Mouse (Mus musculus) heart, postnatal 14 days (tissue): ENCODE results near the gene Dlx6. TPM values are rescaled to one million over a fixed set of nuclear protein-coding genes. Genes with fewer than 3 reads are reported as not detected.

Experiments used
- DNase-seq, 2 experiments: peaks; one replicate each; pipeline ENCODE4 v3.0.0; 2021 to 2022
- intact Hi-C: fragments of 180-260 bp; cut with DNase I; formaldehyde crosslinking; loops from one replicate; pipeline ENCODE4 v1.15.1; 2025
- long read RNA-seq, 2 experiments: library from polyadenylated mRNA; stranded (forward); transcript quantifications; one replicate each; pipeline ENCODE4 v2.0.0; 2021
- total RNA-seq, 2 experiments: library from RNA; stranded (reverse); gene quantifications; 2 replicates each; pipeline ENCODE4 v1.2.3; 2021

The Dlx6 gene
- total RNA-seq: not detected
- long read RNA-seq, experiment 1: 0 reads
- long read RNA-seq, experiment 2: 0 reads

DNA sequence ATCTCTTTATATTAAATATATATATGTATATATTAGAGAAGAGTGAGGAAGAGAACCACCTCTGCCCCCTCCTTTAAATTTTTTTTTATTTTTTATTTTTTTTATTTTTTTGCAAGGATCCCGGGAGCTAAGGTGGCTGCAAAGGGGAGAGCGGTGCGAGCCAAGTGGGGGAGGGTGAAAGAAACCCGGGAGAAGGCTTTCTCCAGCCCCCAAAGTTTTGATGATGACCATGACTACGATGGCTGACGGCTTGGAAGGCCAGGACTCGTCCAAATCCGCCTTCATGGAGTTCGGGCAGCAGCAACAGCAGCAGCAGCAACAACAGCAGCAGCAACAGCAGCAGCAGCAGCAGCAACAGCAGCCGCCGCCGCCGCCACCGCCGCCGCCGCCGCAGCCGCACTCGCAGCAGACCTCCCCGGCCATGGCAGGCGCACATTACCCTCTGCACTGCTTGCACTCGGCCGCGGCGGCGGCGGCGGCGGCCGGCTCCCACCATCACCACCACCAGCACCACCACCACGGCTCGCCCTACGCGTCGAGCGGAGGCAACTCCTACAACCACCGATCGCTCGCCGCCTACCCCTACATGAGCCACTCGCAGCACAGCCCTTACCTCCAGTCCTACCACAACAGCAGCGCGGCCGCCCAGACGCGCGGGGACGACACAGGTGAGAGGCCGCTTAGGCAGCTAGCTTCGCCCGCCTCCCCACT is at the start of gene Dlx6:
Gene Dlx6, plus strand, starts transcription at position 175 of the 711 bp plus-strand sequence.
- intact Hi-C loops: loop anchor here (10.0 kb wide), 2 partner anchors 399 to 569 kb away; no protein-coding TSS in a partner anchor
- DNase-seq: no peak

DNA sequence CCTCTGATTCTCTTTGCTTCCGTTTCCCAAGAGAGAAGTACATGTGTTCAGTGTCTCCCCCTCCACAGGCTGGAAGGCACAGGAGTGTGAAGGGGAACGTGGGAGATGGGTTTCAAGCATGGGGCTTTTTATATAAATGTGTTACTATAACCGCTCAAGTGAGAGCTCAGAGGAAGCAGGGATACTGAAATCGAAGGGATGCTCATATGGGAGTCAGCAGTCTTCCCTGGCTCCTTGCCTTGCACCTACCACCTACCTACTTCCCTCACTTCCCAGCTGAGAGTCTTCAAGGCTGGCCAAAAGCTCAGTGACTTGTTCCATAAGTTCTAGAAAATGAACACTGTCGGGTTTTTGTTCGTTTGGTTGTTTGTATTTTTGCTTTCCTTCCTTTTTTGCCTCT is 46.3 kb upstream of the Dlx6 start:
- intact Hi-C loops: no loop called here

DNA sequence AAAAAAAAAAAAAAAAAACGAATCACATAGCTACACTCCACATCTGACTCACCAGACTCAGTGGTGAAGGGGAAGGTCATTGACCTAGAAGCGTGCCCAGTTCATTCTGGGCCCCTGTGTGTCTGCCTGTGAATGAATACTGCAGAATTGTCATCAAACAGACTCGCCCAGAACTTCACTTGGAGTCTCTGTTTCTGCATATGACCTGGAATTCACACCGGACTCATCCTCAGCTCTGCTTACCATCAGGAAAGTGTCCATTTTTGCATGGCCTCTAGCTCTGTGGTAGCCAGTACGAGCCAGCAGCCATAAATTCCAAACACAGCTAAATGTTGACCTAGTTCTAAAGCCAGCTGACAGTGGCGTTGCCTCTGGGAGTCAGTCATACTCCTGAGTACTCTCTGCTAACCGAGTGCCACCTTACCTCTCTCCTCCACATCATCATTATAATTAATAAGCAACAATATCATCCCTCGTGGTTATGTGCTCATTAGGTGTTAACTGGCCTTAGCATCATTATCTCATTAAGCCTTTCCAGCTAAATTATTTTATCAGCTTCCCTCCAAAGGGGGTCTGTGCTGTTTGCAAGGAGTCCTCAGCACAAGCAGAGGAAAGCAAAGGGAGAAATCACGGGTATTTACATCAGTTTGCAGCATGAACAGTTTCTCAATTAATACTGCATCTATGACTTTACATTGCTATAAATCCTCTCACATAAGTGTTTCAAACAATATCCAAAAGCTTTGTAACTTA is 44.9 kb upstream of the Dlx6 start:
- intact Hi-C loops: no loop called here
- no peak for DNase-seq

More for the DNA sequence above, 46.3 kb upstream of the Dlx6 start:
- no peak for DNase-seq

- intact Hi-C loops: no loop called here
- DNase-seq: no peak
These were observed 44.0 kb upstream of the Dlx6 start for GRCm38 (mm10) chr6:6819134-6819533.

DNA sequence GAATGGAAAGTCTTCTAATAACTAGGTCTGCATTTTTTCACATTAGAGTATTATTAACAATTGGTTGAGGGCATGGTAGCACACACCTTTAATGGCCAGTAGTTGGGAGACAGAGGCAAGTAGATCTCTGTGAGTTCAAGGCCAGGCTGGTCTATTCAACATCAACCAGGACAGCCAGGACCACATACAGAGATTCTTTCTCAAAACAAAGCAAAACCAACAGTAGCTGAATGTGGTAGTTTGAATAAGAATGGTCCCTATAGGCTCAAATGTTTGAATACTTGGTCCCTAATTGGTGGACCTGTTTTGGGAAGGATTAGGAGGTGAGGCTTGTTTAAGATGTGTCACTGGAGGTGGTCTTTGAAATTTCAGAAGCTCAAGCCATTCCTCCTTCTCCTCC is 37.8 kb upstream of the Dlx6 start:
- intact Hi-C loops: no loop called here
- no peak for DNase-seq

DNA sequence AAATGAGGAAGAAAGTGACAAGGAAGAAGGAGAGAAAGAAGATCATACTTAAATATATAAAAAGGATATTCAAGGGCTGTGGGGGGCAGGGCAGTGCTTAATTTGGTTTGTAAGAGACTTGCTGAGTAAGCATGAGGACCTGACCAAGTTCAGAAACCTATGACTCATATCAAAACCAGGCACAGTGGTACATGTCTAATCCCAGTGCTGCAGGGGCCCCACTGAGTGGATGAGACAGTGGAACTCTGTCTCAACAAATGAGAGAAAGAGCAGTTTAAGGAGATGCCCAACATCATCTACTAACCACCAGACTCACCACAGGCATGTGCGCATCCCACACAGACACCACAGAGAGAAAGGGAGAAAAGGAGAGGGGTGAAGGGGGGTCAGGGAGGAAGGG is 36.3 kb upstream of the Dlx6 start:
- intact Hi-C loops: no loop called here
- no peak for DNase-seq

- DNase-seq: peak in 1 of 2 experiments; percentile 5
- intact Hi-C loops: no loop called here
These were observed 32.7 kb upstream of the Dlx6 start for GRCm38 (mm10) chr6:6830446-6830845.

- no peak for DNase-seq
- intact Hi-C loops: no loop called here
These were observed 29.8 kb upstream of the Dlx6 start for GRCm38 (mm10) chr6:6833301-6833700.

GRCm38 (mm10) chr6:6848541-6848940 is 14.6 kb upstream of the Dlx6 start:
- no peak for DNase-seq
- intact Hi-C loops: no loop called here

DNA sequence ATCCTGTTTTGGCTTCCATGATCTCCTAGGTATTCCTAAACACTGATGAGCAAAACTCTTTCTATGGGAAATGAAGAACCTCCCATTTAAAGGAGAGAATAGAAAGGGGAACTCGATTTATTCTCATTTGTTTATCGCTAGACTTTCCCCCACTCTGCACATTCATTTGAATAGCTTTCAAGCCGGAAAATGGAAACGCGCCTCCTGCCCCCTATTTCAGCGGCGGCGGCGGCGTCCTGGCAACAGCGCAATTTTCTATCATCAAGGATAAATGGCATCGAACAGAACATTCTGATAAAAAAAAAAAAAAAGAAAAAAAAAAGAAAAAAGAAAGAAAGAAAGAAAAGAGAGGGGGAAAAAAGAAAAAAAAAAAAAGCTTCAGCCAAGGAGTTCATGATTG is 13.4 kb upstream of the Dlx6 start:
- intact Hi-C loops: loop anchor here (10.0 kb wide), 1 partner anchor 265 kb away; no protein-coding TSS in a partner anchor
- DNase-seq: no peak

DNA sequence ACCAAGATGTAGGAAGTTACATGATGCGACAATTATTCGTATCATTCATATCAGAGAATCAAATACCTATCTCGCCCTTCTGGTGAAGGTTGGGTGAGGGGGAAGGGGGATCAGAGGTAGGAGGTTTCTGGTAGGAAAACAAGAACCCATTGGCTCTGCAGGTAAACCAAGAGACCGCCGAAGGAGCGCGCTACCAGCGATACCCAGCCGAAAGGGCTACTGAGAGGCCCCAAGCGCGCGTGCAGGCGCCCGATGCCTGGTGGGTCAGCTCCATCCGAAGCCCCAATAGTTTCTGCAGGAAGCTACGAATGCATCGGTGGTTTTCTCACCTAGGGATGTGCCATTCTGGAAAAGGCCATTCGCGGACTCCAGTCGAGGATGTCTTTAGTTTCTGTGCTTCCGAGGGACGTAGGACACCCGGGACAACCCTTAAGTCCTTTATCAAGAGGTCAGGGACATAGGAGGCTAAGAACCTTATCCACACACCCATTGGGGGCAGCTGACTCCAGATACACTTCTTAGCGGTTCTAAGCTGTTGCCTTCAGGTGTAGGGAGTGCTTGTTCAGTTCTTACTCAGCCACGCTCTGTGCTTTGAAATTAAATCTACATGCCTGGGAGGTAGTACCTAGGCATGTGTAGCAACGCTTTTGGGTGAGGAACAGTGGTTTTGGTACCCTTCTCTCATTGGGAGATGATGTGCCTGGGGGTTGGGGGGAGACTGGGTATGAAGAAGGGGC is 12.6 kb upstream of the Dlx6 start:
- DNase-seq: no peak
- intact Hi-C loops: loop anchor here (10.0 kb wide), 1 partner anchor 266 kb away; no protein-coding TSS in a partner anchor

DNA sequence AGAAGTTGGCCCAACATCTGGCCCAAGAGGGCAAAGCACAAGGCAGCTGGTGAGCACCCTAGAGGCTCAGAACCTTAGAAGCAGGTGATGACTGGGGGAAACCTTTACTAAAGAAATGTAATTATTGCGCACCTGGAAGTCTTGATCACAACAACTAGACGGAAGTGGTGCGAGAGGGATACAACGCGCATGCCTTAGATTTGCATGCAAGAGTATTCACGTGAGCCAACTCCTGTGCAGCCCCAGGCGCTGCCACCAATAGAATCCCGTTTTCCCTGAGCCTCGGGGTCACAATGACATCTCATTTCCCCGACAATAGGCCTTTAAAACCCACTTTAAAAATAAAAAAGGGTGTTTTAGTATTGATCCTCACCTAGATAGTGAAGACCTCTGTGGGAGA is 12.0 kb upstream of the Dlx6 start:
- intact Hi-C loops: loop anchor here (10.0 kb wide), 1 partner anchor 266 kb away; no protein-coding TSS in a partner anchor
- DNase-seq: no peak

GRCm38 (mm10) chr6:6852944-6853343 is 10.2 kb upstream of the Dlx6 start:
- intact Hi-C loops: loop anchor here (10.0 kb wide), 1 partner anchor 268 kb away; no protein-coding TSS in a partner anchor
- no peak for DNase-seq

DNA sequence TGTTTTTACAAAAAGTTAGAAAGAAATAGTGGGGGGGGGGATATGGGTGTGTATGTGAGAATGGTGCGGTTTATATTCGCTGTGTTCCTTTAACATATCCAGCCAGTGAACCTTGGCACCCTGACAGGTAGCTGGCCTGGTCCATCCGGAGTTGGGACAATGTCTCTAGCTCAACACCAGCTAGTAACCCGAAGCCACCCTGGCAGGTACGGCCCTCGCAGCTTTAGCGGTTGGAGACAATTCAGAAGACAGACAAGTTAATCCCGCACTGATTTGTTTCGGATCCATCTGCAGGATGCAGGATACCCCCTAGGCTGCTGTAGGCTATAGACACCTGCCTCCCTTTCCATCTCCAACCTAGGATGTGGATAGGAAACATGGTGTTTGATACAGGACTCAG is 9.0 kb upstream of the Dlx6 start:
- DNase-seq: no peak
- intact Hi-C loops: loop anchor here (10.0 kb wide), 1 partner anchor 269 kb away; no protein-coding TSS in a partner anchor

DNA sequence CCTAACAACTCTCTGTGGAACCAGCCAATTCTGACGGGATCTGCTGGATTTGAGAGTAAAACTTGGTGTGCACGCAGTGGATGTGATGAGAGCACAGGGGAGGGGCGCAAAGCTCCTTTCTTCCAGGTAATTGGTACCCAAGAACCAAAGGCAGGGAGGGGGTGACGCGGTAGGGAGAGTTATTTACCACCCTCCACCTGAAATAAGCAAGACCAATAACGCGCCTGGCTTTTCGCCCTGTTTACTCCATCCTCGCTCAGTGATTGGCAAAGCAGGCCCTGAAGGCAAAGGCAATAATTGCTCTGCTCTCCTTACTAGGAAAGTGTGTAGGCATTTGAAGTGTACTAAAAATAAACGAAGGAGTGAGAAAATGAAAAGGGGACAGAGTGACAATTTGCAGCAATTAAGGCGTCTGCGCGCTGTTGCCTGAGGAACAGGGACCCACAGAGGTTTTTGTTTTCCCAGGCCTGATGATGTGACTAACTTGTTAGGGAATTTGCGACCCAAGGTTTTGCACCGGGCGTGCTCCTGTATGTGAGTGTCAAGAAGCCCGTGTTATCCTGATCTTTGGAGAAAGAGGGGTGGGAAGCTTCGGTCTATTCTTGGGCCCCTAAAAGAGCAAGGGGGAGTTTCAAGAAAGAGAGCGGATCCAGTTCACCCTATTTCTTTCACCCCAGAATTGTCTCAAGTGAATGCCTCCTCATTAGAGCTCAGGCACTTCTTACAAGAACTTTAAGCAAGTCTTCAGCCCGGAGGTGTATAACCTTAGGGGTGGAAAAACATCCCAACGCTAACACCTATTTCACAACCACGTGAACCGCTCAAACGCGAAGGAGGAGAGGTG is 8.0 kb upstream of the Dlx6 start:
- intact Hi-C loops: loop anchor here (10.0 kb wide), 1 partner anchor 270 kb away; no protein-coding TSS in a partner anchor
- DNase-seq: no peak

DNA sequence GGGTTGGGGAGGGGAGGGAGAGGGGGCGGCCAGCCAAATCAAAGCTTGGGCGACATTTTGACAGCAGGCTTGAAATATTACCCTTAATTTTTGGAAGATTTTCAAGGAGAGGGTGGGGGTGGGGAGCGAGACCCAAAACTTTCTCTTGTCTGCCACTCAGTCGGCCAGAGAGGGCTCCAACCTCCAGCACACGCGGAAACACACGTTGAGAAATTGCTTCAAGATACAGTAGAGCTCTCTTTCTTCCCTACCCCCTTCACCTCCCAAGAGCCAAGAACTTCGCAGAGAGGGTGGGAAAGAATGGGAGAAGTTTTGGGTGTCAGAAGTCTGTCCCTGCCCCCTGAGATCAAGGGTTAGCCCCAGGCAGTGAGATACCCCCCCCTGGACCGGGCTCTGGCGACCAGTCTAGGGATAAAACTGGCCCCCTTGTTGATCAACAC is 7.4 kb upstream of the Dlx6 start:
- intact Hi-C loops: loop anchor here (10.0 kb wide), 1 partner anchor 271 kb away; no protein-coding TSS in a partner anchor
- DNase-seq: no peak

- intact Hi-C loops: loop anchor here (10.0 kb wide), 1 partner anchor 272 kb away; no protein-coding TSS in a partner anchor
- no peak for DNase-seq
These were observed 6.8 kb upstream of the Dlx6 start for GRCm38 (mm10) chr6:6856316-6856715.

- intact Hi-C loops: loop anchor here (10.0 kb wide), 1 partner anchor 272 kb away; no protein-coding TSS in a partner anchor
- no peak for DNase-seq
These were observed 6.3 kb upstream of the Dlx6 start for GRCm38 (mm10) chr6:6856881-6857280.

GRCm38 (mm10) chr6:6857766-6858165 is 5.4 kb upstream of the Dlx6 start:
- intact Hi-C loops: loop anchor here (10.0 kb wide), 1 partner anchor 273 kb away; no protein-coding TSS in a partner anchor
- DNase-seq: no peak
